Mouse (Mus musculus): ENCODE data around the gene Crim1. TPM values are rescaled to one million over a fixed set of nuclear protein-coding genes. Genes with fewer than 3 reads are reported as not detected.

Crim1 gene
- polyA plus RNA-seq, 1 experiment = 1.1 TPM

- no peak for TF ChIP-seq MYOD1 (IDR thresholded peaks at IDR 0.05; ENCODE audit: control insufficient read depth in 1 of 3, insufficient read length in 2 of 3, low read depth in 2 of 3)
- no peak for TF ChIP-seq MYOG (IDR thresholded peaks at IDR 0.05; ENCODE audit: control insufficient read depth in 1 of 3, insufficient read depth in 1 of 3, insufficient read length in 2 of 3, low read depth in 2 of 3)
- no peak for TF ChIP-seq POLR2A (IDR thresholded peaks at IDR 0.05; ENCODE audit: insufficient read length, low read depth)
- TF ChIP-seq TCF3 (IDR thresholded peaks at IDR 0.05; ENCODE audit: insufficient read length, low read depth) = no peak
- TF ChIP-seq E2F4 (IDR thresholded peaks at IDR 0.05; ENCODE audit: insufficient read depth) = no peak
- TF ChIP-seq CEBPB (IDR thresholded peaks at IDR 0.05; ENCODE audit: insufficient read depth, poor library complexity, severe bottlenecking) = no peak
- TF ChIP-seq USF1 (IDR thresholded peaks at IDR 0.05; ENCODE audit: low read depth) = no peak
- TF ChIP-seq REST (IDR thresholded peaks at IDR 0.05; ENCODE audit: insufficient read depth, insufficient read length) = no peak
- TF ChIP-seq POLR2AphosphoS2 (IDR thresholded peaks at IDR 0.05; ENCODE audit: insufficient read length, low read depth) = no peak
- no peak for TF ChIP-seq TCF12 (IDR thresholded peaks at IDR 0.05; ENCODE audit: insufficient read depth, poor library complexity, severe bottlenecking)
- TF ChIP-seq SRF (IDR thresholded peaks at IDR 0.05; ENCODE audit: control insufficient read depth, insufficient read length, low read depth) = no peak
- TF ChIP-seq MAX (IDR thresholded peaks at IDR 0.05; ENCODE audit: low read depth) = no peak
- Histone ChIP-seq H3K36me3 (ENCODE audit: control insufficient read depth, insufficient read depth) (no peaks in the 10 kb centered on the region), H3K4me2 (ENCODE audit: low read depth) (no peak overlapping the region), H3K4me3 (no peak overlapping the region), H3ac (ENCODE audit: control insufficient read depth, insufficient read length) (no peak overlapping the region), H3K27me3 (ENCODE audit: control insufficient read depth, insufficient read depth, insufficient read length) (no peaks in the 10 kb centered on the region), H3K79me2 (ENCODE audit: control insufficient read depth, insufficient read depth) (no peaks in the 10 kb centered on the region)
These were observed 45.4 kb downstream of the Crim1 start for GRCm38 (mm10) chr17:78245444-78245843.

GRCm38 (mm10) chr17:78246634-78247383 lies 46.8 kb downstream of the Crim1 start:
- Histone ChIP-seq H3K4me3 (no peak overlapping the region), H3K27me3 (ENCODE audit: control insufficient read depth, insufficient read depth, insufficient read length) (no peaks in the 10 kb centered on the region), H3ac (ENCODE audit: control insufficient read depth, insufficient read length) (no peak overlapping the region), H3K79me2 (ENCODE audit: control insufficient read depth, insufficient read depth) (no peaks in the 10 kb centered on the region), H3K4me2 (ENCODE audit: low read depth) (no peak overlapping the region), H3K36me3 (ENCODE audit: control insufficient read depth, insufficient read depth) (no peaks in the 10 kb centered on the region)
- TF ChIP-seq TCF12 (IDR thresholded peaks at IDR 0.05; ENCODE audit: insufficient read depth, poor library complexity, severe bottlenecking) (no peak), MYOG (IDR thresholded peaks at IDR 0.05; ENCODE audit: control insufficient read depth in 1 of 3, insufficient read depth in 1 of 3, insufficient read length in 2 of 3, low read depth in 2 of 3) (no peak), MYOD1 (IDR thresholded peaks at IDR 0.05; ENCODE audit: control insufficient read depth in 1 of 3, insufficient read length in 2 of 3, low read depth in 2 of 3) (no peak), POLR2A (IDR thresholded peaks at IDR 0.05; ENCODE audit: insufficient read length, low read depth) (no peak), SRF (IDR thresholded peaks at IDR 0.05; ENCODE audit: control insufficient read depth, insufficient read length, low read depth) (no peak), MAX (IDR thresholded peaks at IDR 0.05; ENCODE audit: low read depth) (no peak), REST (IDR thresholded peaks at IDR 0.05; ENCODE audit: insufficient read depth, insufficient read length) (no peak), CEBPB (IDR thresholded peaks at IDR 0.05; ENCODE audit: insufficient read depth, poor library complexity, severe bottlenecking) (no peak), TCF3 (IDR thresholded peaks at IDR 0.05; ENCODE audit: insufficient read length, low read depth) (no peak), E2F4 (IDR thresholded peaks at IDR 0.05; ENCODE audit: insufficient read depth) (no peak), POLR2AphosphoS2 (IDR thresholded peaks at IDR 0.05; ENCODE audit: insufficient read length, low read depth) (no peak), USF1 (IDR thresholded peaks at IDR 0.05; ENCODE audit: low read depth) (no peak)

GRCm38 (mm10) chr17:78248197-78248596 lies 48.1 kb downstream of the Crim1 start:
- Histone ChIP-seq H3ac (ENCODE audit: control insufficient read depth, insufficient read length) (no peak overlapping the region), H3K36me3 (ENCODE audit: control insufficient read depth, insufficient read depth) (no peaks in the 10 kb centered on the region), H3K27me3 (ENCODE audit: control insufficient read depth, insufficient read depth, insufficient read length) (no peaks in the 10 kb centered on the region), H3K4me3 (no peak overlapping the region), H3K79me2 (ENCODE audit: control insufficient read depth, insufficient read depth) (no peaks in the 10 kb centered on the region), H3K4me2 (ENCODE audit: low read depth) (no peak overlapping the region)
- TF ChIP-seq MAX (IDR thresholded peaks at IDR 0.05; ENCODE audit: low read depth) (no peak), MYOD1 (IDR thresholded peaks at IDR 0.05; ENCODE audit: control insufficient read depth in 1 of 3, insufficient read length in 2 of 3, low read depth in 2 of 3) (no peak), TCF12 (IDR thresholded peaks at IDR 0.05; ENCODE audit: insufficient read depth, poor library complexity, severe bottlenecking) (no peak), MYOG (IDR thresholded peaks at IDR 0.05; ENCODE audit: control insufficient read depth in 1 of 3, insufficient read depth in 1 of 3, insufficient read length in 2 of 3, low read depth in 2 of 3) (no peak), SRF (IDR thresholded peaks at IDR 0.05; ENCODE audit: control insufficient read depth, insufficient read length, low read depth) (no peak), E2F4 (IDR thresholded peaks at IDR 0.05; ENCODE audit: insufficient read depth) (no peak), REST (IDR thresholded peaks at IDR 0.05; ENCODE audit: insufficient read depth, insufficient read length) (no peak), POLR2A (IDR thresholded peaks at IDR 0.05; ENCODE audit: insufficient read length, low read depth) (no peak), POLR2AphosphoS2 (IDR thresholded peaks at IDR 0.05; ENCODE audit: insufficient read length, low read depth) (no peak)

GRCm38 (mm10) chr17:78248943-78249342 lies 48.9 kb downstream of the Crim1 start:
- TF ChIP-seq POLR2AphosphoS2 (IDR thresholded peaks at IDR 0.05; ENCODE audit: insufficient read length, low read depth) = no peak
- TF ChIP-seq SRF (IDR thresholded peaks at IDR 0.05; ENCODE audit: control insufficient read depth, insufficient read length, low read depth) = no peak
- TF ChIP-seq MAX (IDR thresholded peaks at IDR 0.05; ENCODE audit: low read depth) = no peak
- no peak for TF ChIP-seq TCF12 (IDR thresholded peaks at IDR 0.05; ENCODE audit: insufficient read depth, poor library complexity, severe bottlenecking)
- TF ChIP-seq MYOG (IDR thresholded peaks at IDR 0.05; ENCODE audit: control insufficient read depth in 1 of 3, insufficient read depth in 1 of 3, insufficient read length in 2 of 3, low read depth in 2 of 3) = no peak
- no peak for TF ChIP-seq MYOD1 (IDR thresholded peaks at IDR 0.05; ENCODE audit: control insufficient read depth in 1 of 3, insufficient read length in 2 of 3, low read depth in 2 of 3)
- TF ChIP-seq TCF3 (IDR thresholded peaks at IDR 0.05; ENCODE audit: insufficient read length, low read depth) = no peak
- TF ChIP-seq REST (IDR thresholded peaks at IDR 0.05; ENCODE audit: insufficient read depth, insufficient read length) = no peak
- no peak for TF ChIP-seq E2F4 (IDR thresholded peaks at IDR 0.05; ENCODE audit: insufficient read depth)
- no peak for TF ChIP-seq USF1 (IDR thresholded peaks at IDR 0.05; ENCODE audit: low read depth)
- no peak for TF ChIP-seq CEBPB (IDR thresholded peaks at IDR 0.05; ENCODE audit: insufficient read depth, poor library complexity, severe bottlenecking)
- no peak for TF ChIP-seq POLR2A (IDR thresholded peaks at IDR 0.05; ENCODE audit: insufficient read length, low read depth)

More at GRCm38 (mm10) chr17:78248943-78249342, 48.9 kb downstream of the Crim1 start:
- no peak overlapping the region for H3K4me2 ChIP-seq (ENCODE audit: low read depth)
- H3K27me3 ChIP-seq (ENCODE audit: control insufficient read depth, insufficient read depth, insufficient read length) = no peaks in the 10 kb centered on the region
- no peak overlapping the region for H3ac ChIP-seq (ENCODE audit: control insufficient read depth, insufficient read length)
- H3K36me3 ChIP-seq (ENCODE audit: control insufficient read depth, insufficient read depth) = no peaks in the 10 kb centered on the region
- no peak overlapping the region for H3K4me3 ChIP-seq
- no peaks in the 10 kb centered on the region for H3K79me2 ChIP-seq (ENCODE audit: control insufficient read depth, insufficient read depth)
